Mouse (Mus musculus) neural tube, embryonic 11.5 days (tissue): ENCODE measurements around the gene Lcn2. TPM values are rescaled to one million over a fixed set of nuclear protein-coding genes. Genes with fewer than 3 reads are reported as not detected.

Source experiments
- ATAC-seq: fragments of 200-750 bp; cut with Nextera tagmentation; 2 replicates; pipeline ENCODE4 v1.8.0; 2017; ENCODE audit warnings: moderate number of reproducible peaks, mild to moderate bottlenecking, moderate TSS enrichment, moderate library complexity; ENCODE audit not compliant: insufficient read depth, low FRiP score, low TSS enrichment
- DNase-seq: peaks from one replicate; pipeline ENCODE4 v3.0.0-alpha.2; 2015; ENCODE audit warnings: low spot score
- H3K27ac ChIP-seq: fragments of 300-500 bp; sonication (generic); 2 replicates; pipeline ENCODE4 v1.5.1; 2014; ENCODE audit warnings: low read depth, mild to moderate bottlenecking, low read length
- H3K27me3 ChIP-seq: fragments of 300-500 bp; sonication (generic); 2 replicates; pipeline ENCODE4 v1.6.1; 2014; ENCODE audit warnings: mild to moderate bottlenecking, low read length, mixed read lengths; ENCODE audit not compliant: control insufficient read depth, insufficient read depth
- H3K36me3 ChIP-seq: fragments of 300-500 bp; sonication (generic); 2 replicates; pipeline ENCODE4 v1.6.1; 2014; ENCODE audit warnings: mild to moderate bottlenecking, low read length, moderate library complexity, mixed read lengths; ENCODE audit not compliant: control insufficient read depth, insufficient read depth
- H3K4me1 ChIP-seq: fragments of 300-500 bp; sonication (generic); 2 replicates; pipeline ENCODE4 v1.6.1; 2014; ENCODE audit warnings: low read length, mixed read lengths; ENCODE audit not compliant: control insufficient read depth, insufficient read depth
- H3K4me2 ChIP-seq: fragments of 300-500 bp; sonication (generic); 2 replicates; pipeline ENCODE4 v1.6.1; 2014; ENCODE audit warnings: low read depth, mild to moderate bottlenecking, moderate library complexity
- H3K4me3 ChIP-seq: fragments of 300-500 bp; sonication (generic); 2 replicates; pipeline ENCODE4 v1.5.1; 2014; ENCODE audit warnings: low read depth, low read length
- H3K9ac ChIP-seq: fragments of 300-500 bp; sonication (generic); 2 replicates; pipeline ENCODE4 v1.6.1; 2014; ENCODE audit warnings: mild to moderate bottlenecking, low read length
- H3K9me3 ChIP-seq: fragments of 300-500 bp; sonication (generic); 2 replicates; pipeline ENCODE4 v1.6.1; 2016; ENCODE audit warnings: low read length; ENCODE audit not compliant: control insufficient read depth
- WGBS: fragments of 180-500 bp; shearing (Covaris S2); extraction: QIAGEN DNeasy Blood & Tissue Kit; methylation state at CpG from one replicate; pipeline ENCODE4 v1.1.7; 2014; 5-methylcytosine and 5-hydroxymethylcytosine counted together
- polyA plus RNA-seq: library from polyadenylated mRNA; unstranded; fragments of >200 nt; fragmentation: Nextera tagmentation; extraction: Ambion mirVana; gene quantifications from 2 replicates; pipeline ENCODE4 v1.2.1, GENCODE M21; 2014

Gene Lcn2
- polyA plus RNA-seq, 1 experiment from 2014 or later, result 0.25 TPM

GRCm38 (mm10) chr2:32349625-32350255, 38.3 kb downstream of the Lcn2 start:
- no peak overlapping the region for H3K9ac ChIP-seq

DNA sequence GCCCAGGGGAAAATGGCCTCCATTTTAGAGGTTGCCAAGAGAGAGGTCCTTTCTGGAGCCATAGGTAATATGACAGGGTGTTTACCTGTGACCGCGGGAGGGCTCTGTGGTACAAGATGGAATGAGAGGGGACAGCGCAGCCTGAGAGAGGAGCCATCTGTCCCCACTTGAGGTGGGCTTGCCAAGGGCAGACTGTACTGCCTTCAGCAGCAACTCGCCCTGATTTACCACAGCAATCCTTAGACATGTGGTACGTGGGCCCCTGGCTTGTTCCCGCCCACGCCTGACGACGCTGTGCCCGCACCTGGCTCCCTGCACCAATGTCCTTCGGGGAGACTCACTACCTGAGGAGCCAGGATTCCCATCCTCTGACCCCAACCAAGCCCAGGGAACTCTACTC, 39.7 kb downstream of the Lcn2 start:
- Histone ChIP-seq H3K9me3 (no peaks in the 10 kb centered on the region), H3K4me1 (peaks cover 11% of the 10 kb centered on the region), H3K4me3 (no peak overlapping the region), H3K9ac (no peak overlapping the region), H3K27me3 (no peaks in the 10 kb centered on the region; the same call in 1 of the 2 replicates), H3K27ac (no peak overlapping the region), H3K36me3 (no peaks in the 10 kb centered on the region; the same call in 1 of the 2 replicates), H3K4me2 (no peak overlapping the region)
- 79% methylated on average over 11 of the region's 11 CpGs for WGBS
- DNase-seq, result no peak
- no peak for ATAC-seq

More at GRCm38 (mm10) chr2:32349625-32350255, 38.3 kb downstream of the Lcn2 start:
- no peak for DNase-seq
- Histone ChIP-seq H3K27me3 (no peaks in the 10 kb centered on the region; the same call in 1 of the 2 replicates), H3K9me3 (no peaks in the 10 kb centered on the region), H3K4me3 (no peak overlapping the region), H3K4me2 (no peak overlapping the region), H3K4me1 (peaks cover 11% of the 10 kb centered on the region), H3K27ac (no peak overlapping the region), H3K36me3 (no peaks in the 10 kb centered on the region; the same call in 1 of the 2 replicates)
- no peak for ATAC-seq
- WGBS, result 69% methylated on average over 8 of the region's 8 CpGs

DNA sequence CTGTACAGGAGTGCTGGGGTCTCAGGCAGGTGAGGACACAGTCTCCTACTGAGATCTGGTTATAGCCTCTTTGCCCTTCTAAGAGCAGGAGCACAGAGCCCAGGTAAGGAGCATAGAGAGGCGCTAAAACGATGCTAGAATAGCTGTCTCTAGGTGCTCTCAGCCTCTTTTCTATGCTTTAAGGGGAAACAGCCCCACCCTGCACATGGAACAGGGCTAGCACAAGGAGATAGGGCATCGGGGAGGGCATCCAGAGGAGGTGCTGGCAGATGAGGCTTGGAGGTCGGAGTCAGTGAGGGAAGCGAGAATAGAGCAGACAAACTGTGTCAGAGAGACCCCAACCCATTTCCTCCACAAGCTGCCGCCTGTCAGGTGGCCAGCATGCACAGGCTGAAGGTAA, 41.0 kb downstream of the Lcn2 start:
- H3K9me3 ChIP-seq, result no peaks in the 10 kb centered on the region
- DNase-seq (no peak), ATAC-seq (no peak)
- no peaks in the 10 kb centered on the region; the same call in 1 of the 2 replicates for H3K36me3 ChIP-seq
- H3K4me1 ChIP-seq, result peaks cover 11% of the 10 kb centered on the region
- H3K27me3 ChIP-seq, result no peaks in the 10 kb centered on the region; the same call in 1 of the 2 replicates
- H3K27ac ChIP-seq, result no peak overlapping the region
- 69% methylated on average over 6 of the region's 6 CpGs for WGBS
- H3K9ac ChIP-seq, result no peak overlapping the region
- H3K4me3 ChIP-seq, result no peak overlapping the region
- H3K4me2 ChIP-seq, result no peak overlapping the region

- 72% methylated on average over 14 of the region's 14 CpGs for WGBS
- DNase-seq (no peak), ATAC-seq (no peak)
- Histone ChIP-seq H3K4me1 (no peaks in the 10 kb centered on the region), H3K9me3 (no peaks in the 10 kb centered on the region), H3K4me3 (no peak overlapping the region), H3K9ac (no peak overlapping the region), H3K27me3 (no peaks in the 10 kb centered on the region), H3K36me3 (no peaks in the 10 kb centered on the region; the same call in 1 of the 2 replicates), H3K4me2 (no peak overlapping the region), H3K27ac (no peak overlapping the region)
These were observed 43.3 kb downstream of the Lcn2 start for GRCm38 (mm10) chr2:32344598-32345321.

- no peak overlapping the region for H3K27ac ChIP-seq
- H3K4me3 ChIP-seq, result no peak overlapping the region
- H3K4me2 ChIP-seq, result no peak overlapping the region
- WGBS, result 77% methylated on average over 10 of the region's 10 CpGs
- no peaks in the 10 kb centered on the region; the same call in 1 of the 2 replicates for H3K36me3 ChIP-seq
- H3K9me3 ChIP-seq, result no peaks in the 10 kb centered on the region
- DNase-seq (no peak), ATAC-seq (no peak)
- no peak overlapping the region for H3K9ac ChIP-seq
- no peaks in the 10 kb centered on the region for H3K27me3 ChIP-seq
- H3K4me1 ChIP-seq, result no peaks in the 10 kb centered on the region
These were observed 44.0 kb downstream of the Lcn2 start for GRCm38 (mm10) chr2:32344056-32344455.

GRCm38 (mm10) chr2:32343351-32343671, 44.7 kb downstream of the Lcn2 start:
- Histone ChIP-seq H3K27me3 (no peaks in the 10 kb centered on the region), H3K4me1 (no peaks in the 10 kb centered on the region), H3K27ac (no peak overlapping the region), H3K36me3 (no peaks in the 10 kb centered on the region; the same call in 1 of the 2 replicates), H3K9me3 (no peaks in the 10 kb centered on the region), H3K4me3 (no peak overlapping the region), H3K4me2 (no peak overlapping the region), H3K9ac (no peak overlapping the region)
- no peak for ATAC-seq
- WGBS, result 93% methylated on average over 2 of the region's 2 CpGs
- no peak for DNase-seq

- H3K9me3 ChIP-seq, result no peaks in the 10 kb centered on the region
- no peaks in the 10 kb centered on the region for H3K4me1 ChIP-seq
- no peak overlapping the region for H3K4me3 ChIP-seq
- DNase-seq, result no peak
- H3K9ac ChIP-seq, result no peak overlapping the region
- no peak for ATAC-seq
- 70% methylated on average over 6 of the region's 6 CpGs for WGBS
- no peak overlapping the region for H3K4me2 ChIP-seq
- H3K36me3 ChIP-seq, result no peaks in the 10 kb centered on the region
- H3K27me3 ChIP-seq, result no peaks in the 10 kb centered on the region; the same call in 1 of the 2 replicates
- H3K27ac ChIP-seq, result no peak overlapping the region
These were observed 45.3 kb downstream of the Lcn2 start for GRCm38 (mm10) chr2:32342539-32343350.

- ATAC-seq (no peak), DNase-seq (no peak)
- Histone ChIP-seq H3K4me1 (no peaks in the 10 kb centered on the region), H3K4me3 (no peak overlapping the region), H3K36me3 (no peaks in the 10 kb centered on the region), H3K4me2 (no peak overlapping the region), H3K27ac (no peak overlapping the region), H3K27me3 (no peaks in the 10 kb centered on the region; the same call in 1 of the 2 replicates), H3K9ac (no peak overlapping the region), H3K9me3 (no peaks in the 10 kb centered on the region)
- 80% methylated on average over 4 of the region's 4 CpGs for WGBS
These were observed 46.0 kb downstream of the Lcn2 start for GRCm38 (mm10) chr2:32342039-32342438.
